Mouse (Mus musculus) adipocyte (in vitro differentiated cells): ENCODE results near the gene Rec114.

Experiments used
- DNase-seq: peaks from one replicate; pipeline ENCODE4 v3.0.0-alpha.2; 2016; ENCODE audit warnings: low spot score

Gene Rec114

DNA sequence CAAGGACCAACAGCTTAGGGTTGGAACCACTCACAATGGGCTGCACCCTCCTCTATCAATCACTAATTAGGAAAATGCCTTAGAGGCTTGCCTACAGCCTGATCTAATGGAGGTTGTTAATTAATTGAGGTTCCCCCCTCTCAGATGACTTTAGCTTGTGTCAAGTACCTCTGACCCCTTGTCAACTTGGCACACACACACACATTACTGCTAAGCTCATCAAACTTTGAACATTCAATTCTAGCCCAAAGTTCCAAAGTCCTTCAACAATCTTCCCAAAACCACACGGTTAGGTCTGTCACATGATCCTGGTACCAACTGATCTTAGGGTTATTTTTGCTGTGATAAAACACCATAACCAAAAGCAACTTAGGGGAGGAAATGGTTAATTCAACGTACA lies 26.9 kb downstream of the Rec114 start:
- no peak for DNase-seq

DNA sequence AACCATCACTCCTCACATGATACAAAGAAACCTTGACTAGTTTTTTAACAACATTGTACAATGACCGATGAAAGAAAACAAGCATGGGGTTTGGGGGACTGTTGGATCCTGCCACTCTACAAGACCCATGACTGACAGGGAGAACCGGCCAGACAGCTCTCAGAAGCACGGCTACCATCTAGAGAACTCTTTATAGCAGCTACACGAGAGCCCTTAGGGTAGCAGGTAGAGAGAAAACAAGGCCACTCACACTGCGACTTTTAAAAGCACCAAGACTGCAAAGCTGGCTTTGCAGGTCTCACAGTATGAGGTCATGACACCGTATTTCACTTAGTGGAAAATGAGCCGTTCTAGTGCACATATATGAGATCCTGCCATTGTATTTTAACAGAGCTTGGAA lies 33.1 kb downstream of the Rec114 start:
- DNase-seq = no peak

DNA sequence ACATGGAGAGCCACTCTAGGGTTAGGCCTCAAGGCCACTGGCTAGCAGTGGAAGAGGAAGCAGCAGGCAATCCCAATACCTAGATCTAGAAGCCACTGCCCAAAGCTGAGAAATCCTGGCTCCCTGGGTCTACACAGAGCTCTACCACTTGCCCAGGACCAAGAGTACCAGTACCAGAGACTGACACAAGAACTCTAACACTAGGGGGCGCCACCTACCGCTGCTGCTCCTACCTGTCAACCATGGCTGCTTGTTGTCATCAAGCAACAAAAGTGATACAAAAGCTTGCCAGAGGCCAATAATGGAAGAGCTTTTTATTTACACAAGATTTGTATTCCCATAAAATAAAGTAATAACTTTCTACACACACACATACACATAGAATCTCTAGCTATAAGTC lies 33.8 kb downstream of the Rec114 start:
- DNase-seq = peak; percentile 67

DNA sequence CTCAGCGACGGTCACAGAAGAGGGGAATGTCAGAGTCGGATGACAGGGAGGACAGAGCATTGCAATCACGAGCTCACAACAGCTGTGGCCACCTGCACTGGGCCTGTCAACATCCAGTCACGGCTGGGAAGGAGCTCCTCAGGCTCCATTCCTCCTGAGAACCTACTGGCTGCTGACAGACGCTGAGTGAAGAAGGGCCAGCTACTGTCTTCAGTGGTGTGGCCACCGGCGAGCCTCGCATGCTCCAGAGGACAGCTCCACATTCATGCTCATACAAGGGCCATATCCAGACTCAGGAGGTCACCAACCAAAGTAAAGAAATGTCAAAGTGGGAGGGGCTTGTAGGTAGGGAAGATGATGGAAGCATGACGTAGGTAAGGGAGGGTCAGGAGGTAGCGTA lies 36.0 kb downstream of the Rec114 start:
- DNase-seq = no peak

DNA sequence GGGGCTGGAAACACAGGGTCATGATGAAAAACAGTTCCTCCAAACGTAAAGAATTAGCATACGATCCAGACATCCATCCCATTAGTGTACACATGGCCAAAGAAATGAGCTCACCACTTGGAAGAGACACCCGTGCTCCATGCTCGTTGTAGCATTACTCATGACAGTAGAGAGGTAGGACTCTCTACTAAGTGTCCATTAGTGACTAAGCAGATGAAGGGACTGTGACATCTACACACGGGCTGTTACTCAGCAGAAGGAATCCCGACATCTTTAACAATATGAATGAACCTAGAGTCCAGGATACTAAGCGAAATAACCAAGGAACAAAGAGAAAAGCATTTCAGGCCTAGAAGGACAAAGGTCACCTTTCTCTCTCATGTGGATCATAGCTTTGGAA lies 37.7 kb downstream of the Rec114 start:
- no peak for DNase-seq

DNA sequence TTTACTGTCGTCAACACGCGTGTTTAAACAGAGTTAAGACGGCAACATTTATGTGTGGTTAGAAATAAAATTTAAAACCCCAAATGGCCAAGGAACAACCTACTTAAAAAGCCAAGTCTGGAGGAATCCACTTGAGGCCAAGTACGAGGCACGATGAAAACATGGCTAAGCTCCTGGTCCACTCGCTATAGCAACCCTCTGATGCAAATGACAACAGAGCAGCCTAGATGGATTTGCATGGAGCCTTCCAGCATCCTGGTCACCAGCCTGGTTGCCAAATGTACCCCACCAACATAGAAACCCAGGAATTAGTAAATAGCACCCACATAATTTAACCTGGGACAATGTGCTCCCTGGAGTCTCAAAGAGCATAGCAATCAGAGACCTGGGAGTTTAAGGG lies 40.0 kb downstream of the Rec114 start:
- no peak for DNase-seq

DNA sequence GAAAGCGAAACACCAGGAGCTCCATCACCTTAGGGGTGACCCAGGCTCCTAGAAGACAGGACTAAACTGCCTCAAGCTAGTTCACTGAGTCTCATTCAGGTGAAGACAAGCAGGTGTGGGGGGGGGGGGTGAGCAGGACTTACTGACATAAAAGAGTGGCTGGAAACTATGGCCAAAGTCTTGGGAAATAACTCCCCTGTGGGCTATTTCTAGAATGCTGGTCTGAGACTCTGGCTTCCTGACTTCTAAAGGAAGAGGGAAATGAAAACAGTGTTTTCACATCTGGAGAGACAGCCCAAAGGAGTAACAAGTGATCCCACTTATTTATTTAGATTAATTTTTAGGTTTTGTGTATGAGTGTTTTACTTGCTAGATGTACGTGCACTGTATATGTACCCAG lies 42.0 kb downstream of the Rec114 start:
- DNase-seq = peak; percentile 62

DNA sequence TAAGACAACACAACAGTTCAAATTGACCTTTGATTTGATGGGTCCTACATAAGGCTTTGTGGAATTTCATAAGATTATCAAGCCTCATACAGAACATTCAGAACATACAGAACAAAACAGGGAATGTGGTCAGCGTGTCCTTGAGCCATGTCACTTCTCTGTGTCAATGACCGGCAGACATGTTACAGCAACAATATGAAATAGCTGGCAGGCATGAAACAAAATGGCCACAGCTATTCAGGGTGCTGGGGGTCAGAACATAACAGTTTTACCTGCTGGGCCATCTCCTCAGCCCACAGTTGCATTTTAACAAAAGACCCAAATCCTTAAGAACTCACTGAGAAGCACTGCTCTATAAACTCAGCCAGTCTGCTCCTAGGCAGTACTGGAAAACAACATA lies 45.3 kb downstream of the Rec114 start:
- DNase-seq = no peak

DNA sequence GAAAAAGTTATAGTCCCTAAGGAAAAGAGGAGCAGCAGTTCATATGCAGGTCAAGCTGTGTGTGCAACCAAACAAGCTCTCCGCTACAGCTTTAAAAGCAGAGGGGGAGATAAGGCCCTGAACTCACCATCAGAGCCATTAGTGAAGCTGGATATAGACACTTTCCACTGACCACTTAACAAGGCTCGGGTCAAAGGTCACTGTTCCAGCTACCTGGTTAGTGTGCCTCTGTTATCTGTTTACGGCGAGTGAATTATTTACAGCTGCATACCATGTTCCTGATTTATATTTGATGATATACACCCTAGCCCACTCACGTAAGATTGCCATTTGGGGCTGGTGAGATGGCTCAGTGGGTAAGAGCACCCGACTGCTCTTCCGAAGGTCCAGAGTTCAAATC lies 52.3 kb downstream of the Rec114 start:
- no peak for DNase-seq

DNA sequence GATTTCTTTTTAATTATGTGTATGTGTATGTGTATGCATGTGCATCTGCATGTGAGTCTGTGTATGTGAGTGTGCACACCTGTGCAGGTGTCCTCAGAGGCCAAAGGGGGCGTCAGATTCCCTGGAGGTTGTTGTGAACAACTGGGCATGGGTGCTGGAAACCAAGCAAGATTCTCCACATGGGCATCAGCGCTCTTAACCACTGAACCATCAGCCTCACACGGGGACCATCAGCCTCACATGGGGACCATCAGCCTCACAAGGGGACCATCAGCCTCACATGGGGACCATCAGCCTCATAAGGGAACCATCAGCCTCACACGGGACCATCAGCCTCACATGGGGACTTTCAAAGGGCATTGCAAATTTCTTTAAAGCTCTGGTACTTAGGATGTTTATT lies 53.1 kb downstream of the Rec114 start:
- no peak for DNase-seq

DNA sequence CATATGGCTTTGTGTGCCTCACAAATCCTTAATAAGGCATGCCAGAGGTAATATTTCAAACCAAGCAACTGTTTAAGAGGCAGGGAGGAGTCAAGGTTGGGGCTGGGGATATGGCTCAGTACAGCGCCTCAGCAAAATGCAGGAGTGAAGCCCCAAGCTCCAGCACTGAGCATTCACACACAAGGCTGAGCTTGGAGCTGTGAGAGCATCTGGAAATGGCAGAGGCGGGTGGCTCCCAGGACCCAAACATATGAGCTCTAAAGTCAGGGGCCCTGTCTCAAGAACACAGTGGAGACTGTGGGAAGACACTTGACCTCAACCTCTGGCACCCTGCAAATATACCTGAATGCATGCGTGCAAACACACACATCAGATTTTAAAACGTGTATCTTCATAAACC lies 55.7 kb downstream of the Rec114 start:
- DNase-seq = no peak

DNA sequence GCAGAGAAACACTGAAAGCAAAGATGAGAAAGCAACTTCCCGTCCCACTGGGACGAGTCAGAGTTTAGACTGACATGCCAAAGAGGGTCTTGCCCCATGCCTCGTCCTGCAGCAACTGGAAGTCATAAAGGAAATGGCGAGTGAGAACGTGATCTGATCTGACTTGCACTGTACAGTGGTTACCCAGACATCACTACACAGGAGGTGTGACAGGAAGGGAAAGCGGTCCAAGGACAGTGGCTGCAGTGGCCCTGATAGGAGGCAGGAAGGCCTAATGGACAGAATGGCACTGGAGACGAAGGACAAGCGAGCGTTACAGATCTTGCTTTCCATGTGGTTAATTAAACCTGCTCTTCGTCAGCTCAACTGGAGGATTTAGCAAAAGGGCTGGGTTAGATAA lies 58.5 kb downstream of the Rec114 start:
- DNase-seq = no peak

DNA sequence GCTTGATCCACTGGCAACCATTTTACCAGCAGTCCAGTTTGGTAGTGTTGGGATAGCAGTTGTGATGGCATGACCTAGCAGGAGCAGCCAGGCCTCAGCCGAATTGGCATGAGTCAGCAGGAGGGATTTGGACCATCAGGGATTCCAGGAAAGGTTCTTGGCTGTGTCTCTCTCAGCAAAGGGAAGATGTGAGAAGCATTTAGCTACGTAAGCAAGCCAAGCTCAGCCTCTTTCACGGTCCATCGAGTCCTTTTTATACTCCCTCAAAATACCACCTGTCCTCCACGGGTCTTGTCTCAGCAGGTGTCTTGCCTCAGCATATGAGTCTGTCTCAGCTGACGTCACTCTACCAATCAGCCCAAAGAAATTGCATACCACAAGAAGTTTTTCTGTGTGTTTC lies 60.4 kb downstream of the Rec114 start:
- no peak for DNase-seq

DNA sequence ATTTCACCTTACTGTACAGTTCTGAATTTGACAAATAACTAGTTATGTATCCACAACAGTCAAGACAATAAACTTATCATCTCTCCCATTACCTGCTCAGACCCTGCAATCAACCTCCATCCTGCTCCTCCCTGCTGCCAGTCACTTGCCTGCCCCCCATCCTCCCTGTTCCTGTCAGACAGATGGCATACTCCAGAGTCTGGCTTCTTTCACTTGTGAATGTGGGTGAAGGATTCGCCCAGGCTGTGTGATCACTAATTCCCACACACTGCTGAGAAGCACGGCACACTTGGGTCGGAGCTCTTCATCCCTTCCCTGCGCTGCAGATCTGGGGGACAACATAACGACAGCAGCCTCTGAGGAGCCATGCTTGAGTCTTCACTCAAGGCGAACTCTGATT lies 61.7 kb downstream of the Rec114 start:
- no peak for DNase-seq

DNA sequence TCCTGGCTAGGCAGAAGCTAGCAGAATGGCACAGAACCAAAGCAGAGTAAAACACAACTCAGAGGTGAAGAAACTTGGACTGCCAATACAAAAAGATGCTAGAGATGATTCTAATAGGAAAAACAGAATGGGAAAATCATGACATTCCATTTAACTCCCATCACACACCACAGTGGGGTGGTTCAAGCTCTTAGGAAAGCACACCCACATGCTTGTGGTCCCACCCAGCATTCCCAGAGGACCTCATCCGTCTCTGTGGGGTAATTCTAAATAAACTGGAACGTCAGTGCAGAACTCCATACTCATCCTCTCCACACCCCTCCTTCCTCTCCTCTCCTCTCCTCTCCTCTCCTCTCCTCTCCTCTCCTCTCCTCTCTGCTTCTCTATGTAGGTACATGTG lies 62.4 kb downstream of the Rec114 start:
- no peak for DNase-seq

DNA sequence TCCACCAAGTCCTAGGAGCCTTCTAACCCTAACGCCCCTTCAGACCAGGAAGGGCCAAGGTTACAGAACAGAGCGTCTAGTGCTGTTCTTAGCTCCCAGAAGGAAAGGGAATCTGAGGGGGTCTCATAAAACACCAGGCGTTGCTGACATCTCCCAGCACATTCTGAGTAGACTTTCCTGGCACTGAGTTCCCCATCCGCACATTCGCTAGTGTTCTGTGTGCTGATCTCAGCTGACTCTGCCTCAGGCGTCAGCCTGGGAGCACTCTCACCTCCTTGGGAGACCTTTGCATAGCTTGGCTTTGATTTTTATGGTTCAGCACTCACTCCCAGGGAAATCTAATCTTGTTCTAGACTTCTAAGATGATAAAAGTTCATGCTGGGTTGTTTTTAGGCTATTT lies 68.4 kb downstream of the Rec114 start:
- DNase-seq = no peak

DNA sequence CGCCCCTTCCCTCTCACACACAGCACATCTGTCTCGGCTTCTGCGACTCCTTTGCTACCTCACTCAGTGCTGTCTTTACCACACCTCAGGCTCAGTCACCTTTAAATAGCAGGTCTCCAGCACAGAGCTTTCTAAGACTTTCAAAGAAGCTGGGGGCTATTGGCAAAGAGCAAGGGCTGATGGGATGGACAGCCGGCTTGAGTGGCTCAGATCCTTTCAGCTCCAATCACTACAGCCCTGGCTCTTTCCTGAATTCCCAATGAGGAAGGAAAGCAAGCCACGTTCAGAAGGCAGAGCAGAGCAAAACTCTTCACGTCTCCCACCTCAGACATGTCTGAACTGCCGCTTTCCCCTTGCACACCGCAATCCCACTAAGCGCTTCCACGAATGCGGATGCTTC lies 69.0 kb downstream of the Rec114 start:
- DNase-seq = no peak

DNA sequence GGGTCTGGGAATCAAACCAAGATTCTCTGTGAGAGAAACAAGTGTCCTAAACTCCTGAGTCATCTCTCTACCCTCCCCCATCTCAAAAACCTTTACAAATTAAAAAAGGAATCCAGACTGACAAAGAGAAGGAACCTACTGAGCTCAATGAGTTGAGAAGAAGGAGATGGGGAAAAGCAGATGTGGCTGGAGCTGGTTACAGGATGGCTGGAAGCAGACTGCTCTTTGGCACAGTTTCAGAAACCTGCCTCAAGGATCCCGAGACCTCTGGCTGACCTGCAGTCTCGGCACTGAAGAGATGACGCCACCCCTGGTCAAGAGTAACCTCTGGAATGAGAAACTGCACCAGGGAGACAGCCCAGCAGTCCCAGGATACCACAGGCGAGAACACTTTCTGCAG lies 71.3 kb downstream of the Rec114 start:
- DNase-seq = peak; percentile 69

DNA sequence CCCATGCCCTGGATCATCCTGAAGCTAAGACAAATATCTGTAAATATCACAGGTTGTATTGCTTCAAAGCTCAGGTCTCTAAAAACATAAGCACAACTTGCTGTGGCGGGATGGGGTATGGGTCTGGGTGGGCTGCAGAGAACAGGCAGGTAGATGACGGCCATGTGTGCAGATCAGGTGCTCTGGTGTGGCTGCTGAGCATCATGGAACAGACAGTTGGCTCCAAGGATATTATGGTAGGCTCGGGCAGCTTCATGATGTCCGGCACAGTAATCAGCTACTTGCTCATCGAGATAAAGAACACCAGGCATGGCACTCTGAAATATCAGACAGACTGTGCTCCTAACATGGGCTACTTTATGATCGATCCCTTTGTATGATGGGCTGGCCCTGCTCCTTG lies 73.9 kb downstream of the Rec114 start:
- no peak for DNase-seq

DNA sequence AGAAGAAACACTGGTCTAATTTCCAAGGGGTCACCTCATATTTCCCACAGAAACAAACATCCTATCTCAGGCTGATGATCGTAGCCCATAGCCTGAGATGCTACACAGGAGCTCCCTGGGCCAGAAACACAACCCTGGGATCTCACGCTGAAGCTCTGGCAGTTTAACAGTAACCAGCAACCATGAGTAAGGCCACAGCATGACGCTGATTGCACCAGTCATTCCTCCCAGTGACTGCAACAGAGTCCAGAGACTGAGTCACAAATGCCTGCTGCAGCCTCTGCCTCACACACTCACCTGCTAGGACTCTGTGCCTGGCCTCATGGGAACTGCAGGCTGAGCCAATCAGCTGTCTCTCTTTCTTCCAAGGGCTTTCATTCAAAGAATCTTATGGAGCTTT lies 74.7 kb downstream of the Rec114 start:
- peak; percentile 17 for DNase-seq

DNA sequence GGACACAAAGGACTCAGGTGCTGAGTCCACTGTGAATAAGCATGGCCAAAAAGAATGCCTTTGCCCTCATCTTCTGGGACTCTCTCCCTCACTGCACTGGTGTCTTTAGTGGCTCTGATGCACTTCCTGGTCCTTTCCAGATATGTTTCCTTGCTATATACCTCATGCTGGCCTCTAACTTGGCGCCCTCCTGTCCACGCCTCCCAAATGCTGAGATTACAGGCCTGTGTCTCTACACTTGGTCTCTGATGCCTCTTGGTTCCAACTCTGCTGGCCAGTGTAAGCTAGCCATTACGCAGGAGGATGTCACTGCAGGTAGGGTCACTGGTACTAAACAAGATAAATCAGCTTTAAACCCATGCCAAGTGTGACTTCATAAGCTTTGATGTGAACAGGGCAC lies 75.6 kb downstream of the Rec114 start:
- no peak for DNase-seq

DNA sequence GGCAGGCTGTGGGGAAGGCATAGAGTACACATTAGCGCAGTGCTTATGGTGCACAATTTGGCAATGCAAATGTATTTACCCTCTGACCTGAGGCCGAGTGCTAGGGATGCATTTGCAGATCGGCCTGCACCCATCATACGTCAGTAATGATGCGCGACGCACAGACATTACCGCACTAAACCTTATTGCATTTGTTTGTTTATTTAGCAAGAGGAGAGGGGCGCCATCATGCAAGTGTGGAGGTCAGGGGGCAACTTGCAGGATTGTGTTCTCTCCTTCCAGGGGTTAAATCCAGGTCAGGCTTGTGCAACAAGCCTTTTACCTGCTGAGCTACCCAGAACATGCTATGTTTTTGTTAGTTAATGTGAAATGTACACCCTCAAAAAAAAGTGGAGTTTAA lies 76.5 kb downstream of the Rec114 start:
- DNase-seq = no peak

DNA sequence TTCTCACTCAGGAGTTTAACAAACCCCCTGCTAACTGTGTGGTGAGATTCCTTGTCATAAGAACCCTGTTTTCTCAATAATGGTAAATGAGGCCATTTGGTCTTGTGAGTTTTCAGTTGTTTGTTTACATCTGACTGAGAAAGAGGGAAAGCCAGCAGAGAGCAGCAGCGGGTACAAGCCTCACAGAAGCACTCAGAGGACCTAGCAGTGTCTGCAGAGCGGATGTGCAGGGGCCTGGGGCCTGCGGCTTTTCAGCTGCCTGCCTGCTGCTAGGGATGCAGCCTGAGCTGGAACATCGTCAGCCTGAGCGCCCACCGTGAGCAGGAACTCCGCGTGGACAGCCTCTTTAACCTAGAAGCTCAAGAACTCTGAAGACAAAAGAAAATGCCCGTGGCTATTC lies 77.6 kb downstream of the Rec114 start:
- DNase-seq = no peak

DNA sequence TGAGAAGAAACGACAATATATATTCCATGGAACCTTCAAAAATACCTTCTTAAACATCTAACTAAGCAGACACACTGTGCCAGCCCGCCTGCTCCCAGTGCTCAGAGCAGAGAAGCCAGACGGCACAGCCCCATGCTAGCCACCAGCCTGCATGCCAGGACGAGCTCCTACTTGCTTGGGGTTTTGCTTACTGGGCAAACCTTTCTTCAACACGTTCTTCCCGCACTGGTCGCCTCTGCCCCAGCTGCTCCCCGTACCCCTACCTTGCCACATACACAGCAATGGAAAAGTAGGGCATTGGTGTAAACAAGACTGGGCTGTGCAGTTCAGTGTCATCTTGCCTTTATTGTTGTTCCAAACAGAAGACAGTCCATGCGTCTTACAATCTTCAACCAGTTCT lies 78.3 kb downstream of the Rec114 start:
- no peak for DNase-seq

DNA sequence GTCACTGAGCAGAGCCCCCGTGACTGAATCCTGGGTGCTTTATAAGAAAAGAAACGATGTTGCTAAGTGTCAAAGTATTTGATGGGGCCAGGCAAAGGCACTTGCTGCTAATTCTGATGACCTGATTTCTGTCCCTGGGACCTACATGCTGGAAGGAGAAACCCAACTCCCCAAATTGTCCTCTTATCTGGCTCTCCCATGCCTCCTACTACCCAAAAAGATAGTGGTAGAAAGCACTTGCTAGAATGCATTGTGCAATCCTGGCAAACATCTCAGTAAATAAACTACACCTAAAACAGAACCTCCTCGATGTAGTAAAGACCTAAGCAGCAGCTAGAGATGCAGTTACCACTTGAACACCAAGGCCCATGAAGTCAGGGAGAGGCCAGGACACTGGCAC lies 81.0 kb downstream of the Rec114 start:
- DNase-seq = no peak

DNA sequence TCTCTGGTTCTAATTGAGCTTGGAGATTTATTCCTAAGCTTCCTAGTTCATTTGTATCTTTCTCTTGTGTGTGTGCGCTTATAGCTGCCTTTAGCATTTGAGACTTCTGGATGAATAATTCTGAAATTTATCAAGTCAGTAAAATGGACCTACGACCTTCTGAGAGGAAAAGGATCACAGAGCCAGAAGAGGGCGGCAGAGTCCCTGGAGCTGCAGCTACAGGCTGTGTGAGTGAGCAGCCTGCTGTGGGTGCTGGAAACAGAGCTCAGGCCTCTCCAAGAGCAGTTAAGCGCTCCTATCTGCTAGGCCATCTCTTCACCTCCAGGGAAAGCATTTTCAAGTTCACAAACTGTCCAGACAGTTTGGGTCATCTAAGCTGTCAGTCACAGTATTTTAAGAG lies 81.8 kb downstream of the Rec114 start:
- no peak for DNase-seq
